Mouse (Mus musculus) hematopoietic stem cell, adult 5-6 weeks (primary cell): ENCODE data around the gene Speer4a. TPM values are rescaled to one million over a fixed set of nuclear protein-coding genes. Genes with fewer than 3 reads are reported as not detected.
"Not testable (repeated sequence)": the region's sequence is repeated elsewhere in the genome, so short reads cannot be mapped to it uniquely, and the experiment has no call there.

Experiments used
- ATAC-seq, 2 experiments: fragments of 125-278 bp in 1 of 2; replicated peaks in 1 of 2; 2 replicates each; pipeline ENCODE4 v1.8.0; 2016 to 2017; ENCODE audit warnings: inconsistent platforms in 2 of 2, mild to moderate bottlenecking in 2 of 2, moderate number of reproducible peaks in 2 of 2, low read depth in 1 of 2, moderate TSS enrichment in 1 of 2; ENCODE audit not compliant: low FRiP score in 2 of 2, poor library complexity in 2 of 2, severe bottlenecking in 2 of 2, insufficient read depth in 1 of 2, low TSS enrichment in 1 of 2
- total RNA-seq: library from RNA; stranded (forward); fragments of 172-1452, 232-1000 nt; gene quantifications from 2 replicates; pipeline ENCODE4 v1.2.3, GENCODE M21; 2017

Gene Speer4a
- total RNA-seq = not detected in 2 replicates

DNA sequence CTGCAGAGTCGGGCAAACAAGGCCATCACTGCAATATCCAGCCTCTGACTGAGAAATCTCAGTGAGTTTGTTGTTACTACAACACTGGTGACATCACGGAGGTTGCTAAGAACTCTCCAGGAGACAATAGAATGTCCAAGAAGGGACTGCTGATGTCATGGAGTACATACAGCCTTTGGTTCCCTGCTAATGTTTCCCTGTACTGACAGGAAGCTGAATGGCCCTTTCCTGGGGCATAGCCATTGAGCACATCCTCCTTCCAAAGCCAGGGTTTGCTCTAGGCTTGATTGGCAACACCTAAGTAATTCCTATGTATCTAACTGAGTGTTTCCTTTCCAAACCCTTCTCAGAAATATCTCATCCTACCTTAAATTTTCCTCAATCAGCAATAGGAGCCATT, at the start of gene Speer4a:
TSS of gene Speer4a (minus strand) at position 101 of the 400 bp plus-strand sequence.
- ATAC-seq = not testable (repeated sequence)

DNA sequence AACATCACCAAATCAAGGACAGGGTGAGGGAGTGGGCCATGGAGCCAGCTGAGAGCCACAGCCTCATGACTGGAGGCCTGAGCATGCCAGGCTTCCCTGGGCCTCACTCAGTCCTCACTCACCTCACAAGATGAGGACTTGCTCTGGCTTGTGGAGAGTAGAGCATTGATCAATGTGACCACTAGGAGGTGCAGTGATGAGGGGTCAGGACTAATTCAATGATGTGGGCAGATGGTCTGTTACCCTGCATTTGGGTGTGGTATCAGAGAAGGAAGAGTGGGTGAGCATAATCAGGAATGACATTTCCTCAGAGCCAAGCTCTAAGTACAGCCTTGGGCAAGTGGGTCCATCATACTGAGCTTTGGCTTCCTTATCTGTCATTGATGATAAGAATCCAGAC, 39.7 kb upstream of the Speer4a start:
- not testable (repeated sequence) for ATAC-seq

DNA sequence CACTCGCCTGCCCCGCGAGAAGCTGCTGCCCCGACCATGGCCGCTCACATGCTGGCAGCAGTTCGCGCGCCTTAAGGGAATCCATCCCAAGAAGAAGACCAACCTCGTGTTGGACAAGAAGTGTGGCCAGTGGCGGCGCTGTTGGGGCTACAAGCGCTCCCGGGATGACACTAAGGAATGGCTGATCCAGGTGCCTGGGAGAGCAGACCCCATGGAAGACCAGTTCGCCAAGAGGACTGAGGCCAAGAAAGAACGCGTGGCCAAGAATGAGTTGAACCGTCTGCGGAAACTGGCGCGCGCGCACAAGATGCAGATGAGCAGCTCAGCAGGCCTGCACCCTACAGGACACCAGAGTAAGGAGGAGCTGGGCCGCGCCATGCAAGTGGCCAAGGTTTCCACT, 31.4 kb upstream of the Speer4a start:
- no peak for ATAC-seq

DNA sequence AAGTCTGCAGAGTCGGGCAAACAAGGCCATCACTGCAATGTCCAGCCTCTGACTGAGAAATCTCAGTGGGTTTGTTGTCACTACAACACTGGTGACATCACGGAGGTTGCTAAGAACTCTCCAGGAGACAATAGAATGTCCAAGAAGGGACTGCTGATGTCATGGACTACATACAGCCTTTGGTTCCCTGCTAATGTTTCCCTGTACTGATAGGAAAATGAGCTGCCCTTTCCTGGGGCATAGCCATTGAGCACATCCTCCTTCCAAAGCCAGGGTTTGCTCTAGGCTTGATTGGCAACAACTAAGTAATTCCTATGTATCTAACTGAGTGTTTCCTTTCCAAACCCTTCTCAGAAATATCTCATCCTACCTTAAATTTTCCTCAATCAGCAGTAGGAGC, 19.1 kb upstream of the Speer4a start, which contains the start of gene Gm7347:
TSS of gene Gm7347 (minus strand) at position 101 of the 400 bp plus-strand sequence.
- ATAC-seq = not testable (repeated sequence)

DNA sequence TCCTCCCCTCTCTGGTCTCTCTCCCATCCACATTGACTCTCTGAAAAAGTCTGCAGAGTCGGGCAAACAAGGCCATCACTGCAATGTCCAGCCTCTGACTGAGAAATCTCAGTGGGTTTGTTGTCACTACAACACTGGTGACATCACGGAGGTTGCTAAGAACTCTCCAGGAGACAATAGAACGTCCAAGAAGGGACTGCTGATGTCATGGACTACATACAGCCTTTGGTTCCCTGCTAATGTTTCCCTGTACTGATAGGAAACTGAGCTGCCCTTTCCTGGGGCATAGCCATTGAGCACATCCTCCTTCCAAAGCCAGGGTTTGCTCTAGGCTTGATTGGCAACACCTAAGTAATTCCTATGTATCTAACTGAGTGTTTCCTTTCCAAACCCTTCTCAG, 16.5 kb downstream of the Speer4a start, which contains the start of gene Gm5862:
TSS of gene Gm5862 (minus strand) at position 101 of the 400 bp plus-strand sequence.
- ATAC-seq = not testable (repeated sequence)

DNA sequence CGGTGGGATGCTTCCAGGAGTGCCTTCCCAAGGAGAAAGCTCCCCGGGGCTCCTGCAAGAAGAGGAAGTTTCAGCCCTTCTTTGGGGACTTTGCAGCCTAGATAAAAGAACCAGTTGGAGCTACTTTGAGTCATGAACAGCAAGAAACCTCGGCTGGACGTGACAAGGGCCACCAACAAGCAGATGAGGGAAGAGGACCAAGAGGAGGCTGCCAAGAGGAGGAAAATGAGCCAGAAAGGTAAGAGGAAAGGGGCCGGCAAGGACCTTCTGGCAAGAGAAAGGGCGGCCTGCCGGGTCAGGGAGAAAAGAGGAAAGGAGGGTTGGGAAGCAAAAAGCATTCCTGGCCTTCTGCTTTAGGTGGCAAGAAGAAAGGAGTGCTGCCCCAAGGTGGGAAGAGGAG, 31.7 kb downstream of the Speer4a start:
- ATAC-seq = not testable (repeated sequence)

DNA sequence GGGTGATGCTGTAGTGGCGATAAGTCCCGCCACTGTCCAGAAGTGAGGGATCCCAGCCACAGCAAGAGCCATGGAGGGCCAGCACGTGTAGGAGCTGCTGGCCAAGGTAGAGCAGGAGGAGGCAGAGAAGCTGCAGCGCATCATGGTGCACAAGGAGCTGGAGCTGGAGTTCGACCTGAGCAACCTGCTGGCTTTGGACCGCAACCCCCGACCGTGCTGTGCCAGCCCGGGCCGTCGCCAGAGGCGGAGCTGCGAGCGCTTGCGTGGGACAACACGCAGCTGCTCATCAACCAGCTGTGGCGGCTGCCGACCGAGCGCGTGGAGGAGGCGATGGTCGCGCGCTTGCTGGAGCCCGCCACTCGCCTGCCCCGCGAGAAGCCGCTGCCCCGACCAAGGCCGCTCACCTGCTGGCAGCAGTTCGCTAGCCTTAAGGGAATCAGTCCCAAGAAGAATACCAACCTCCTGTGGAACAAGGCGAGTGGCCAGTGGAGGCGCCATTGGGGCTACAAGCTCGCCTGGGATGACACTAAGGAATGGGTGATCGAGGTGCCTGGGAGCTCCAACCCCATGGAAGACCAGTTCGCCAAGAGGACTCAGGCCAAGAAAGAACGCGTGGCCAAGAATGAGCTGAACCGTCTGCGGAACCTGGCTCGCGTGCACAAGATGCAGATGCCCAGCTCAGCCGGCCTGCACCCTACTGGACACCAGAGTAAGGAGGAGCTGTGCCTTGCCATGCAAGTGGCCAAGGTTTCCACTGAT, 32.2 kb downstream of the Speer4a start:
- ATAC-seq = peak; percentile 53 to 58; a peak in 2 of 4 replicates

DNA sequence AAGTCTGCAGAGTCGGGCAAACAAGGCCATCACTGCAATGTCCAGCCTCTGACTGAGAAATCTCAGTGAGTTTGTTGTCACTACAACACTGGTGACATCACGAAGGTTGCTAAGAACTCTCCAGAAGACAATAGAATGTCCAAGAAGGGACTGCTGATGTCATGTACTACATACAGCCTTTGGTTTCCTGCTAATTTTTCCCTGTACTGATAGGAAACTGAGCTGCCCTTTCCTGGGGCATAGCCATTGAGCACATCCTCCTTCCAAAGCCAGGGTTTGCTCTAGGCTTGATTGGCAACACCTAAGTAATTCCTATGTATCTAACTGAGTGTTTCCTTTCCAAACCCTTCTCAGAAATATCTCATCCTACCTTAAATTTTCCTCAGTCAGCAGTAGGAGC, 34.7 kb downstream of the Speer4a start, which contains the start of gene Gm1979:
TSS of gene Gm1979 (minus strand) at position 101 of the 400 bp plus-strand sequence.
- not testable (repeated sequence) for ATAC-seq

DNA sequence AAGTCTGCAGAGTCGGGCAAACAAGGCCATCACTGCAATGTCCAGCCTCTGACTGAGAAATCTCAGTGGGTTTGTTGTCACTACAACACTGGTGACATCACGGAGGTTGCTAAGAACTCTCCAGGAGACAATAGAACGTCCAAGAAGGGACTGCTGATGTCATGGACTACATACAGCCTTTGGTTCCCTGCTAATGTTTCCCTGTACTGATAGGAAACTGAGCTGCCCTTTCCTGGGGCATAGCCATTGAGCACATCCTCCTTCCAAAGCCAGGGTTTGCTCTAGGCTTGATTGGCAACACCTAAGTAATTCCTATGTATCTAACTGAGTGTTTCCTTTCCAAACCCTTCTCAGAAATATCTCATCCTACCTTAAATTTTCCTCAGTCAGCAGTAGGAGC, 50.8 kb downstream of the Speer4a start, which contains the start of gene Gm21698:
TSS of gene Gm21698 (minus strand) at position 101 of the 400 bp plus-strand sequence.
- ATAC-seq = not testable (repeated sequence)

Other genes with a start within 250 kb of the Speer4a start
- not detected in 2 replicates for gene Gm21663, start 97.2 kb downstream of the Speer4a start, total RNA-seq
- not detected in 2 replicates for gene Gm21671, start 85.1 kb downstream of the Speer4a start, total RNA-seq
- gene Gm21680, start 66.9 kb downstream of the Speer4a start, total RNA-seq = not detected in 2 replicates
- gene Gm21698, start 50.9 kb downstream of the Speer4a start, total RNA-seq = not detected in 2 replicates
- gene Gm1979, start 34.8 kb downstream of the Speer4a start, total RNA-seq = not detected in 2 replicates
- gene Gm5862, start 16.6 kb downstream of the Speer4a start, total RNA-seq = not detected in 2 replicates
- not detected in 2 replicates for gene Gm7347, start 19.0 kb upstream of the Speer4a start, total RNA-seq
- gene Gm10471, start 49.7 kb upstream of the Speer4a start, total RNA-seq = not detected in 2 replicates
- not detected in 2 replicates for gene 5031410I06Rik, start 65.8 kb upstream of the Speer4a start, total RNA-seq
- gene Gm10220, start 81.9 kb upstream of the Speer4a start, total RNA-seq = not detected in 2 replicates
- gene Gm7361, start 218.1 kb upstream of the Speer4a start, total RNA-seq = not detected in 2 replicates